Mouse (Mus musculus) megakaryocyte, embryonic 14.5 days (primary cell): ENCODE measurements at regions not wholly inside any gene's neighbourhood (a gene's known extent, or its start where the extent isn't known, plus 50 kb on each side); places are given as distances from the start of the nearest gene placed in this dataset.

Experiments
- FLI1 ChIP-seq: IDR thresholded peaks from 2 replicates; pipeline ENCODE4 v1.6.1; 2012; ENCODE audit warnings: low read length, inconsistent platforms, mixed read lengths
- GATA1 ChIP-seq: IDR thresholded peaks from 3 replicates; pipeline ENCODE4 v1.6.1; 2012; ENCODE audit warnings: mixed read lengths, low read length, inconsistent platforms, borderline replicate concordance

DNA sequence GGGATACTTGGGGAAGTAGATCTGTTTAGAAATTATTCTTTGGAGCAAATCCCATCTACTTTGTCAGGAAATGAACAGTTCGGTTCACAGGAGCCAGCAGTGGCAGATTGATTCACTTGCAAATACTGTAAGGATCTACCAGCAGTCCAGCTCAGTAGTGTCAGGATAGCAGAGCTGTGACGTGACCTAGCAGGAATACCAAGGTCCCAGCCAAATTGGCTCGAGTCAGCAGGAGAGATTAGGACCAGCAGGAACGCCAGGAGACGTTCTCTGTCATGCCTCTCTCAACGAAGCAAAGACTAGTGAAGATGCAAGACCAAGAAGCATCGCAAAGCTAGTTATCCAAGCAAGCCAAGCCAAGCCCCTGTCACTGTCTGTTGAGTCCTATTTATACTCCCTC lies 210.2 kb upstream of the Atp6ap2 start:
- TF ChIP-seq GATA1 = no peak
- no peak for TF ChIP-seq FLI1
